Mouse (Mus musculus) embryonic facial prominence, embryonic 10.5 days (tissue): Measurements from ENCODE around the gene Mrm3. TPM values are rescaled to one million over a fixed set of nuclear protein-coding genes. Genes with fewer than 3 reads are reported as not detected.

Experiments used
- DNase-seq: peaks from one replicate; pipeline ENCODE4 v3.0.0-alpha.2; 2017; ENCODE audit warnings: low spot score
- H3K27ac ChIP-seq: fragments of 300-500 bp; sonication (generic); replicated peaks from 2 replicates; pipeline ENCODE4 v1.5.1; 2016; ENCODE audit warnings: mild to moderate bottlenecking
- H3K27me3 ChIP-seq: fragments of 300-500 bp; sonication (generic); replicated peaks from 2 replicates; pipeline ENCODE4 v1.6.1; 2016; ENCODE audit warnings: low read depth, mild to moderate bottlenecking; ENCODE audit not compliant: poor library complexity, severe bottlenecking
- H3K36me3 ChIP-seq: fragments of 300-500 bp; sonication (generic); replicated peaks from 2 replicates; pipeline ENCODE4 v1.6.1; 2016; ENCODE audit warnings: mild to moderate bottlenecking, moderate library complexity
- H3K4me1 ChIP-seq: fragments of 300-500 bp; sonication (generic); 2 replicates; pipeline ENCODE4 v1.6.1; 2016
- H3K4me3 ChIP-seq: fragments of 300-500 bp; sonication (generic); 2 replicates; pipeline ENCODE4 v1.5.1; 2016; ENCODE audit warnings: mild to moderate bottlenecking, moderate library complexity
- H3K9me3 ChIP-seq: fragments of 300-500 bp; sonication (generic); 2 replicates; pipeline ENCODE4 v1.6.1; 2016; ENCODE audit warnings: mild to moderate bottlenecking
- whole genome bisulfite sequencing: fragments of 180-500 bp; shearing (Covaris S2); methylation state at CpG from one replicate; pipeline ENCODE4 v1.1.7; 2016; 5-methylcytosine and 5-hydroxymethylcytosine counted together
- polyA plus RNA-seq: library from polyadenylated mRNA; unstranded; fragments of >200 nt; fragmentation: Nextera tagmentation; extraction: Ambion mirVana; gene quantifications from 2 replicates; pipeline ENCODE4 v1.2.1, GENCODE M21; 2016

The Mrm3 gene
- polyA plus RNA-seq, 1 experiment from 2014 or later, result 28.8 TPM

DNA sequence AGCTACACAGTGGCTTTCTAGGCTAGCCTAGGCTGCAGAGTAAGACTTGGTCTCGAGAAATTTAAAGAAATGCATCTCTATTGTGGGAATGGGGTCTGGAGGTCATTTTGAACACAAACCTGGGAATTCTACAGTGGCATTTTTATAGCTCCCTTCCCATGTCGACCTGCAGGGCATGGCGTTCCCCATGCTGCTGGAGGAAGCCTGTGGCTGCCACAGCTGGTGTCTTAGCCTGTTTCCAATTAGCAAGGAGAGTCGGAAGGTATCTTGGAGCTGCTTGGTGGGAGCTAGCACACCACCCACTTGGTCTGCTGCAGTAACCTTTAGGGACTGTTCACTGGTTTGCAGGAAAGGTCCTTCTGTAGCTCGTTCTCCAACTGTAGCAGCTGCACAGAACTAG, 12.6 kb downstream of the Mrm3 start:
- Histone ChIP-seq H3K27me3 (no peaks in the 10 kb centered on the region), H3K27ac (peak overlapping the region; percentile 62), H3K36me3 (peaks cover 35% of the 10 kb centered on the region), H3K4me1 (peaks cover 72% of the 10 kb centered on the region), H3K9me3 (no peaks in the 10 kb centered on the region), H3K4me3 (no peak overlapping the region)
- peak; percentile 70 for DNase-seq
- WGBS, result 28% methylated on average over 5 of the region's 5 CpGs

DNA sequence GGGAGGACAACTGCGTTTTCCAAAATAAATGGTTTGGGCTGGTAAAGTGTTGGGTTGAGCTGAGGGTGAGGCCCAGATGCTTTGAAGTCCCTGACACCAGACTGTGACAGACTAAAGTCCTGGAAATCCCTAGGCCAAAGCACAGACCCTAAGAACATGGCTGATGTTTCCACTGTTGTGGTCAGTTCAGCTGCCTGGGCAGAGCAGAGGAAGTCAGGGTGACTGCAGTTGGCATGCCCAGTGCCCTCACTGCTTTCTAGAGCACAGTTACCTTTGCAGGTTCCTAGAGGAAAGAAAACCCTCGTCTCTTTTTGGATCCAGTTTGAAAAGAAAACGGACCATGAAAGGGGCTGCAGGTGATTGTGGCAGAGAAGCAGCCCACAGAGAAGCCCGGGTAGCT, 13.9 kb downstream of the Mrm3 start:
- no peaks in the 10 kb centered on the region for H3K27me3 ChIP-seq
- H3K27ac ChIP-seq, result 0 out of 2 replicates have a peak overlapping the region, but pooled peaks have one; percentile 8
- no peaks in the 10 kb centered on the region for H3K9me3 ChIP-seq
- peaks cover 36% of the 10 kb centered on the region for H3K36me3 ChIP-seq
- no peak for DNase-seq
- peaks cover 84% of the 10 kb centered on the region for H3K4me1 ChIP-seq
- no peak overlapping the region for H3K4me3 ChIP-seq
- 78% methylated on average over 4 of the region's 4 CpGs for WGBS

DNA sequence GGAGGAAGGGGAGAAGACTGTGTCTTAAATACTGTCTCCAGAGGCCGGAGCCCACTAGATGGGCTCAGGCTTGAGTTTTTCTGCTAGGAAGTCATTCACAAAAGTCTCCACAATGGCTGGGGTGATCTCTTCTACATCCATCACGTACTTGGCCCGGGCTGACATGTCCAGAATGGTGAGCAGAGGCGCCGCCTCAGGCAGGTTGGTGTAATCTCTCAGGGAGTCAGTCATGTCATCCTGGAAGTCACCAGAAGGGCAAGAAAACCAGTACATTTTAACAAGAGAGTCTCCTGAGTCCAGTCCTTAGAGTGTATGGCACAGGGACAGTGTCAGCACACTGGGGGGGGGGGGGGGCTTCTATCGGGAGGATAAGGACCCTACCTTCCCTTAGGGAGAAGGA, 15.0 kb downstream of the Mrm3 start:
- Histone ChIP-seq H3K36me3 (peaks cover 36% of the 10 kb centered on the region), H3K27ac (no peak overlapping the region), H3K9me3 (no peaks in the 10 kb centered on the region), H3K27me3 (peaks cover 2% of the 10 kb centered on the region; the same call in 1 of the 2 replicates), H3K4me1 (peaks cover 93% of the 10 kb centered on the region), H3K4me3 (no peak overlapping the region)
- 82% methylated on average over 6 of the region's 6 CpGs for WGBS
- DNase-seq, result no peak

DNA sequence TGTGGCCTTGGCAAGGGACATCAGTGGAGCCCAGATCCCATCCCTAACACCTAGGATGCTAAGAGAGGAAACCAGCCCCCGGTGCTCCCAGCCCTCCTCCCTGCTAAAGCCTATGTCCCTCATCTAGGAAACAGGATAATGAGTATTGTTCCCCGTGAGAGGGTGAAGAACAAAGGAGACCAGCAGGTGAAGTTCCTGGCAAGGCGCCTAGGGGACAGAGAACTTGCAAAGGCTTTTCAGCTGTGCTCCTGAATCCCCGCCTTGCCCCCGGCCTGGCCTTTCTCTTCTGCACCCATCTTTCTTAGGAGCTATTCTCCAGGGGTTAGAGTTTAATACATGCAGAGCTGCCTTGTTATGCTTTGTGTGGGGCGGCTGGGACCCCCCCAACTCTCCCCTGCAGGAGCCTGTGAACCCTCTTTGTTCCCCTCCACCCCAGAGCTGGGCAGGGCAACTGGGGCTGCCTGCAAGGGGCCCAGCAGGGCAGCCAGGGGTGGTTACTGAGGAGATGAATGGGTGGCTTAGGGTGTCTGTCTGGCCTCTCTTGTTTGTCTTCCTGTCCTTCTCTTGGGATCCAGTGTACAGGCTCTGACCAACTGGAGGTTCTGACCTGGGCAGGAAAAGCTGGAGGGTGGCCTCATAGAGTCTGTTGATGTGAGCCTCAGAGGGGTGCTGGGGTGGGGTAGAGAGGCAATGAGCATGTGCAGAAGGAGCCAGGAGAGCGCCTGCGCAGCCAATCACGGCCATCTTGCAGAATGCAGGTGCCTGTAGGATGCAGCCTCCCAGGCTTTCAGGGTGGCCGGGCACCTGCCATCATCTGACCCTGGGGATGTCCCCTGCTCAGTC, 16.9 kb downstream of the Mrm3 start:
- H3K4me3 ChIP-seq, result no peak overlapping the region
- WGBS, result 56% methylated on average over 10 of the region's 10 CpGs
- H3K9me3 ChIP-seq, result no peaks in the 10 kb centered on the region
- no peak for DNase-seq
- peaks cover 3% of the 10 kb centered on the region; the same call in 1 of the 2 replicates for H3K27me3 ChIP-seq
- H3K4me1 ChIP-seq, result peaks cover 93% of the 10 kb centered on the region
- H3K27ac ChIP-seq, result peak overlapping the region; percentile 58
- peaks cover 45% of the 10 kb centered on the region for H3K36me3 ChIP-seq

DNA sequence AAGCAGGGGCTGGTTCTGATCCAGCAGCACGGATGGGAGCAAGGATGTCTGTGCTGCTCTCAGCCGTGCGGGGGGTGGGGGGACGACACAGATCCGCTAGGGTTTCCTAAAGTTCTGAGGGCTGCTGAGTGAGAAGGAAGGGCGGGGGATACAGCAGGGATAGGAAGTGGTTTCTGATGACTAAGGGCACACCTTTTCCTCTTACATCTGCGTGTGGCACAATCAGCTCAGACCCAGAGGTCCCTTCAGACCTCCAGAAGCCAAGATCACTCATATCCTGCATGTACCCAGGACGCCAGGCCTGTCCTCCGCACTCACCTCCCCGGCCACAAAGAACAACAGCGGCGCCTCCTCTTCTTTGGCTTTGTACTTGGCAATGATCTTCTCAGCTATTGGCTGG, 17.7 kb downstream of the Mrm3 start:
- H3K9me3 ChIP-seq, result no peaks in the 10 kb centered on the region
- no peak for DNase-seq
- H3K27ac ChIP-seq, result peak overlapping the region; percentile 58; the same call in 1 of the 2 replicates
- peaks cover 45% of the 10 kb centered on the region for H3K36me3 ChIP-seq
- H3K4me3 ChIP-seq, result no peak overlapping the region
- peaks cover 91% of the 10 kb centered on the region for H3K4me1 ChIP-seq
- WGBS, result 75% methylated on average over 12 of the region's 12 CpGs
- H3K27me3 ChIP-seq, result peaks cover 3% of the 10 kb centered on the region

DNA sequence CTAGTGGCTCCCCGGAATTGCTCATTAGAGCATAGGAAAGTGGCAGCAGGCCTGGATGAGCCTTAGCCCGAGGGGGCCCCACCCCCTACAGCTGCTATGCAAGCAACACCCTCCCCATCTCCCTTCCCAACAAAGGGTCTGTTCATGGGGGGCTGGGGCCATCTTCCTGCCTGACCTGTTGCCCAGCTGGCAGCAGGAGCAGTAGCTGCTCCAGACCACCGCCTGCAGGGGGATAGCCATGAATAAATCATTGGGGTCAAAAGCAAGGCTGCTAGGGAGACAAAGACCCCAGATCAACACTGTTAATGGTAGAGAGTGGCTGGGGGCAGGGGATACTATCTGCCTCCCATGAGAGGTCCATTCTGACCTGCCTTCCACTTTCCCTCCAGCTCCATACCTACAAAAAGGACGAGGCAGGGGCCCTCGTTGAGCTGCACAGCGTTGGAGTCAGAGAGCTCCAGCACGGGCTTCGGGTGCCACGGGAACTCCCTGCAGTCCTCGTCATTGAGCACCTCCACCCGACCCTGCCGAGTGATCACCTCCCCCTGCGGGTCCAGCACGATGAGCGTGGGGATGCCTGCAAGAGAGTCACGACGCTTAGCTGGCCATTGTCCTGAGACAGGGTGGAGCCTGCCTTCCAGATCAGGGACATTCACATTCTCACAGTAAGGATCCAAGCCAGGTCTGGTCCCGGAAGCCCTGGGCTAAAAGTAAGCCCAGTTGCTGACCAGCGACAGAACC, 19.3 kb downstream of the Mrm3 start:
- 9% methylated on average over 19 of the region's 19 CpGs for WGBS
- Histone ChIP-seq H3K27me3 (peaks cover 3% of the 10 kb centered on the region), H3K9me3 (no peaks in the 10 kb centered on the region), H3K27ac (peak overlapping the region; percentile 81), H3K4me1 (peaks cover 92% of the 10 kb centered on the region), H3K4me3 (peak overlapping the region; percentile 24; the same call in 1 of the 2 replicates), H3K36me3 (peaks cover 40% of the 10 kb centered on the region)
- DNase-seq, result peak; percentile 62

DNA sequence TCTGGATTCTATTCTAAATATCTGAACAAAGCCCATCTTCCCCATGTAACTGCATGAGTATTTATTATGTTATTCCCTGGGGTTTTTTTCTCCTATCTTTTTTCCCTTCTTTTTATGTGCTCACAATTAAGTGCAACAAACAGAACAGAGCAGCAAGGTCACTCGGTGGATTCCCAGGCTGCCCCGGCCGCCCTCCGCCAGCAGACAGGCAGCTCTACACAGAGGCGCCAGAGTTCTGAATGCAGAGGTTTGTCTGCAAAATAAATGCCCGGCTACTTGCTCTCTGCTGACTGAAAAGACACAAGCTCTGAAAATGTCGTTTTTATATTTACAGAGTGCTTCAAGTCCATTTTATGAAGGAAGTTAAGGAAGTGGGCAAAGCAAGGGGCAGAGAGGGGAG, 24.0 kb downstream of the Mrm3 start:
- peaks cover 55% of the 10 kb centered on the region for H3K4me1 ChIP-seq
- no peak overlapping the region for H3K4me3 ChIP-seq
- peaks cover 3% of the 10 kb centered on the region for H3K27me3 ChIP-seq
- peak overlapping the region; percentile 79 for H3K27ac ChIP-seq
- H3K9me3 ChIP-seq, result no peaks in the 10 kb centered on the region
- no peak for DNase-seq
- WGBS, result 46% methylated on average over 7 of the region's 7 CpGs
- H3K36me3 ChIP-seq, result peaks cover 36% of the 10 kb centered on the region

DNA sequence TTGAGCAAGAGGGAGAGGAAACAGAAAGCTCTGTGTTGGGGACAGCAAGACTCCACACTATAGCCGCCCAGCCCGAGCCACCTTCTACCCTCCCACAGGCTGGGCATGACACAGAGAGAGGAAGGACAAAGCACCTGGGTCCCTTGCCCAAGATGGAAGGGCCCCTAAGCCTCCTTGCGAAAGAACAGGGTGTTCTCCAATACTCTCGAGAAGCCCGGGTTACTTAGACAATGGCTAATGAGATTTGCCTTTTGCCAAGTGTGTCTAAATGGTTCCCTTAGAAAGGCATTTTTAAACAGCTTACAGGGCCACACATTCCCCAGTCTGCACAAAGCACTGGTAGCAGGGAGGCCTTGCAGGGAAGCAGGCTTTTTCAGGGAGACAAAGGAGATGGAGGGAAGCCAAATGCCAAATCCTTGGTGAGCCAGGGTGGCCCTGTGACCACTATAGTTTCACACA, 24.5 kb downstream of the Mrm3 start:
- DNase-seq, result no peak
- Histone ChIP-seq H3K4me3 (no peak overlapping the region), H3K27ac (peak overlapping the region; percentile 79), H3K9me3 (no peaks in the 10 kb centered on the region), H3K4me1 (peaks cover 50% of the 10 kb centered on the region), H3K36me3 (peaks cover 41% of the 10 kb centered on the region), H3K27me3 (peaks cover 3% of the 10 kb centered on the region)
- 34% methylated on average over 5 of the region's 5 CpGs for WGBS

DNA sequence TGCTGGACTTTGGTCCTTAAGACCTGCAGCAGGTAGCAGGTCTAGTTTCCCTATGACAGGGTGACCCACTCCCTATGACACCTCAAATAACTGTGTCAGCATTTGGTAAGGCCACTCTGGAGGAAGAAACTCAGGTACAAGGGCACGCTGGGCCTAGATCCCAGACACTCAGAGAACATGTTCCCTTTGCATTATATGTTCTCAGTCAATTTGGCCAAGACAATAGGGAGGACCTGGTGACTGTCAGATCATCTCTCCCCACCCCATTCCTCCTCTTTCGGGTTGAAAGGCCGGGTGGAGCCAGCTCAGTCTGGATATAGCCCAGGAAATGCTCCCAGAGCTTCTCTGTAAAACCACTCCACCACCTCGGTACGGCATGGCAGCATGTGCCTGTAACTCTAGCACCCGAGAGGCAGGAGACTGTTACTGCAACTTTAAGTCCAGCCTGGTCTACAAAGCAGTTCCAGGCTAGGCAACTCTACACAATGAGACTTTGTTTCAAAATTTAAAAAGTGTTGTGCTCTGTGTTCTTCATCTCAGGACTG, 25.1 kb downstream of the Mrm3 start:
- Histone ChIP-seq H3K4me1 (peaks cover 45% of the 10 kb centered on the region), H3K4me3 (no peak overlapping the region), H3K27ac (peak overlapping the region; percentile 79), H3K9me3 (no peaks in the 10 kb centered on the region), H3K27me3 (no peaks in the 10 kb centered on the region; the same call in 1 of the 2 replicates), H3K36me3 (peaks cover 46% of the 10 kb centered on the region)
- WGBS, result 61% methylated on average over 6 of the region's 6 CpGs
- DNase-seq, result no peak

DNA sequence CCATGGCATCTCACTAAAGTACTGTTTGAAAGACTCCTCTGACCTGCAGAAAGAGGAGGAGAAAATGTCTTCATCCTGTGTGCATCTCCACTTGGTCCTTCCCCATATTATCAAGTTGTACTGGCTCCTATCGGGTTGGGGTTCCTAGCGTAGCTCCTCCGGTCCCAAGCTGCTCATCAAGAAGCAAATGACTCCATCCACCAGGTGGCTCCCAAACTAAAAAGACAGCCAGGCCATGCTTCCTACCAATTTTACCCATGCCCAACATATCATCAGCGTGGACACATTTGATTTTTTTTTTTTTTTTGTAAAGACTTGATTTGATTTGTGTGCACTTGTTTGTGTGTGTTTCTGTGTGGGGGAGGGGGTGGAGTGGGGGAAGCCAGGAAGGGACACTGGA, 28.9 kb downstream of the Mrm3 start:
- no peak for DNase-seq
- H3K9me3 ChIP-seq, result no peaks in the 10 kb centered on the region
- no peak overlapping the region for H3K4me3 ChIP-seq
- peaks cover 17% of the 10 kb centered on the region for H3K4me1 ChIP-seq
- H3K27ac ChIP-seq, result no peak overlapping the region
- 88% methylated on average over 4 of the region's 4 CpGs for WGBS
- H3K27me3 ChIP-seq, result no peaks in the 10 kb centered on the region
- H3K36me3 ChIP-seq, result peaks cover 59% of the 10 kb centered on the region

DNA sequence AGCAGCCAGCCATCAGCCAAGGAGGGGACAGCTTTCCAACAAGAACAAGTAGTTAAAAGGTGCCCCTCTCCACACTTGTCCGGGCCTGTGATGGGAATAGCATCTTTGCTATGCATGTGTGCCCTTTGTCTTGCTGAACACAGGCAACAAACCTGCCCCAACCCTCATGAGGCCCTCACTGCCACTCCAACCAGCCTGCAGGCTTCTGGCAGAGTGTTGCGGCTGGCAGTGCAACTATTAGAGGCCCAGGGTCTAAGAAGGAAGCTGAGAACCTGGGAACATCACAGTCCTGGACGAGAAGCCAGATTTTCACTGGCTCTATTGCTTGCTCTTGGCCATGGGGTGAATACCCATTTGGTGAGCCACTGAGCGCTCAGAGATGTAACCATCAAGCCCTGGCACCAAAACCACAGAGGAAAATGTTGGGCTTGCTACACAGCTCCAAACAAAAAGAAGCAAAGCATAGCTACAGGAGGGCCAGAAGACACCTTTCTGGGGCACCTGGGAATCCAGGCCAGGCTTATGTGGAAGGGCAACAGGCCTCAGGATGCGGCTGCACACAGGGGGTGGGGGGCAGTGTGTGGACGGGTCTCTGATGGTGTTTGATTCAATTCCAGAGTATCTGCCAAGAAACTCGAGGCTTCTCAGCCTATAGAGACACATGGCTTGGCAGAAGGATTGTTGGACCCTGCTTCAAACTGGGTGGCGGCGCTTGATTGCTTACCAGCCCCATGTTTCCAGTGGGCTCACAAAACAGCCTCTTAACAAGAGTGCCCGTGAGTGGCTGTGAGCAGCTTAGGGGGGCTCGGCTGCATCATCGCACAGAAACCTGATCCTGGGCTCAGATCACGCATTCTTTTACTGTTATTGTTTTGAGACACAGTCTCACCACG, 35.7 kb downstream of the Mrm3 start:
- peaks cover 30% of the 10 kb centered on the region for H3K4me1 ChIP-seq
- H3K36me3 ChIP-seq, result peaks cover 27% of the 10 kb centered on the region
- no peak for DNase-seq
- 63% methylated on average over 14 of the region's 14 CpGs for WGBS
- H3K9me3 ChIP-seq, result no peaks in the 10 kb centered on the region; the same call in 1 of the 2 replicates
- no peaks in the 10 kb centered on the region for H3K27me3 ChIP-seq
- no peak overlapping the region for H3K4me3 ChIP-seq
- H3K27ac ChIP-seq, result peak overlapping the region; percentile 67

DNA sequence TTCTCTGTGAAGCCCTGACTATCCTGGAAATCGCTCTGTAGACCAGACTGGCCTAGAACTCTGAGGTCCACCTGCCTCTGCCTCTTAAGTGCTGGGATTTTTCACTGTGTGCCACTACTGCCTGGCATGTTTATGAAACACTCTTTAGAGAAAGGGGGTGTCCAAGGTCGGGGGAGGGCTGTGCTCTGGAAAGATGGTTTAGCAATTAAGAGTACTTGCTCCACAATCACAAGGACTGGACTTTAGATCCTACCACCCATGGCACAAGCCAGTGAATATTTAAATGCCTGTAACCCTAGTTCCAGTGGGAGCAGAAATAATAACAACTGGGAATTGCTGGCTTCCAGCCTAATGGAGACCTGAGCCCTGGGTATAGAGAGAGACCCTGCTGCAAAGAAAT, 36.5 kb downstream of the Mrm3 start:
- H3K27ac ChIP-seq, result peak overlapping the region; percentile 32; the same call in 1 of the 2 replicates
- DNase-seq, result no peak
- H3K36me3 ChIP-seq, result peaks cover 20% of the 10 kb centered on the region
- no peaks in the 10 kb centered on the region; the same call in 1 of the 2 replicates for H3K9me3 ChIP-seq
- WGBS, result 68% methylated on average over 2 of the region's 2 CpGs
- no peak overlapping the region for H3K4me3 ChIP-seq
- H3K27me3 ChIP-seq, result no peaks in the 10 kb centered on the region
- H3K4me1 ChIP-seq, result peaks cover 33% of the 10 kb centered on the region
